Mouse (Mus musculus) spleen, adult 2 months (tissue): ENCODE measurements around the gene Dhrs4.

Experiments used
- CTCF ChIP-seq: fragments of 200-500 bp; IDR thresholded peaks from 2 replicates; pipeline ENCODE4 v1.5.1; 2011; ENCODE audit warnings: mild to moderate bottlenecking, inconsistent platforms; ENCODE audit not compliant: insufficient read depth, insufficient read length, insufficient replicate concordance; ENCODE audit errors: extremely low read depth
- POLR2A ChIP-seq: fragments of 200-500 bp; IDR thresholded peaks from 2 replicates; pipeline ENCODE4 v1.6.1; 2011; ENCODE audit warnings: low read depth, low read length, inconsistent platforms

DNA sequence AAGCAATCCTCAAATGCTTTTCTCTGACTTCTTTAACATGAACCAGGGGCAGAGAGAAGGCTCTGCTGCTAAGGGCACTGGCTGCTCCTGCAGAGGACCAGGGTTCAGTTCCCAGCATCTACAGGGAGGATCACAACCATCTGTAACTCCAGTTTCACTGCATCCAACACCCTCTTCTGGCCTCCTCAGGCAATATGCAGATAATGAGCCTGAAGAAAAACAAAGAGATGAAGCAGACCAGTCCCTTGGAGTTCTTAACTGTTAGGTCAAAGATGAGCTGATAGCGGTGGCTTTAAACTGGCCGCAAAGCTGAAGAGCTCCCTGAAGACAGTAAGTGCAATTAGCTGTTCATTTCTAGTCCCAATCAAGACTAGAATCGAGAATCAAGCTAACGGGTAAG is 48.3 kb upstream of the Dhrs4 start:
- TF ChIP-seq CTCF = no peak
- no peak for TF ChIP-seq POLR2A
